Mouse (Mus musculus) forebrain, embryonic 16.5 days (tissue): Measurements from ENCODE around the gene Camk1g. TPM values are rescaled to one million over a fixed set of nuclear protein-coding genes. Genes with fewer than 3 reads are reported as not detected.
A peak's percentile ranks its signal among the peaks of the same experiment; 100 is the strongest.

Experiments used
- ATAC-seq: fragments of 200-750 bp; cut with Nextera tagmentation; 2 replicates; pipeline ENCODE4 v1.8.0; 2017; ENCODE audit warnings: mild to moderate bottlenecking, moderate library complexity
- H3K27ac ChIP-seq: fragments of 300-500 bp; sonication (generic); 2 replicates; pipeline ENCODE4 v1.5.1; 2014; ENCODE audit warnings: low read length, control low read depth
- H3K27me3 ChIP-seq: fragments of 300-500 bp; sonication (generic); replicated peaks from 2 replicates; pipeline ENCODE4 v1.6.1; 2014; ENCODE audit warnings: low read length; ENCODE audit not compliant: control insufficient read depth, insufficient read depth
- H3K36me3 ChIP-seq: fragments of 300-500 bp; sonication (generic); 2 replicates; pipeline ENCODE4 v1.6.1; 2014; ENCODE audit not compliant: control insufficient read depth, insufficient read depth
- H3K4me1 ChIP-seq: fragments of 300-500 bp; sonication (generic); replicated peaks from 2 replicates; pipeline ENCODE4 v1.6.1; 2014; ENCODE audit warnings: low read length; ENCODE audit not compliant: control insufficient read depth, insufficient read depth
- H3K4me2 ChIP-seq: fragments of 300-500 bp; sonication (generic); 2 replicates; pipeline ENCODE4 v1.6.1; 2014; ENCODE audit warnings: mild to moderate bottlenecking, low read length, control low read depth
- H3K4me3 ChIP-seq: fragments of 300-500 bp; sonication (generic); replicated peaks from 2 replicates; pipeline ENCODE4 v1.5.1; 2014; ENCODE audit warnings: mild to moderate bottlenecking, low read length, control low read depth
- H3K9ac ChIP-seq: fragments of 300-500 bp; sonication (generic); replicated peaks from 2 replicates; pipeline ENCODE4 v1.6.1; 2014; ENCODE audit warnings: low read depth, low read length, control low read depth
- H3K9me3 ChIP-seq: fragments of 300-500 bp; sonication (generic); 2 replicates; pipeline ENCODE4 v1.6.1; 2016; ENCODE audit warnings: low read length; ENCODE audit not compliant: control insufficient read depth
- WGBS: fragments of 180-500 bp; shearing (Covaris S2); extraction: QIAGEN DNeasy Blood & Tissue Kit; methylation state at CpG from one replicate; pipeline ENCODE4 v1.1.7; 2014; 5-methylcytosine and 5-hydroxymethylcytosine counted together
- polyA plus RNA-seq: library from polyadenylated mRNA; unstranded; fragments of >200 nt; fragmentation: Nextera tagmentation; extraction: Ambion mirVana; gene quantifications from 2 replicates; pipeline ENCODE4 v1.2.1, GENCODE M21; 2015

Gene Camk1g
- polyA plus RNA-seq, 1 experiment from 2014 or later, result 51.9 TPM

- no peaks in the 10 kb centered on the region for H3K27me3 ChIP-seq
- peaks cover 17% of the 10 kb centered on the region for H3K4me1 ChIP-seq
- H3K27ac ChIP-seq, result peak overlapping the region; percentile 12; the same call in 1 of the 2 replicates
- H3K4me3 ChIP-seq, result no peak overlapping the region
- H3K9me3 ChIP-seq, result no peaks in the 10 kb centered on the region
- no peaks in the 10 kb centered on the region for H3K36me3 ChIP-seq
- 0 out of 2 replicates have a peak, but pooled peaks have one; percentile 3 for ATAC-seq
- 79% methylated on average over 7 of the region's 7 CpGs for WGBS
- no peak overlapping the region for H3K4me2 ChIP-seq
- H3K9ac ChIP-seq, result no peak overlapping the region; the same call in 1 of the 2 replicates
Observed at GRCm38 (mm10) chr1:193330626-193331025, 39.5 kb downstream of the Camk1g start.

GRCm38 (mm10) chr1:193330172-193330571 lies 39.9 kb downstream of the Camk1g start:
- ATAC-seq, result peak; percentile 92
- Histone ChIP-seq H3K27me3 (no peaks in the 10 kb centered on the region), H3K36me3 (no peaks in the 10 kb centered on the region), H3K4me3 (no peak overlapping the region), H3K9me3 (no peaks in the 10 kb centered on the region), H3K9ac (no peak overlapping the region; the same call in 1 of the 2 replicates), H3K27ac (peak overlapping the region; percentile 12; the same call in 1 of the 2 replicates), H3K4me1 (peaks cover 17% of the 10 kb centered on the region), H3K4me2 (no peak overlapping the region)
- WGBS, result 20% methylated on average over 10 of the region's 10 CpGs

GRCm38 (mm10) chr1:193329557-193329956 lies 40.5 kb downstream of the Camk1g start:
- no peak overlapping the region for H3K9ac ChIP-seq
- no peaks in the 10 kb centered on the region for H3K9me3 ChIP-seq
- H3K4me2 ChIP-seq, result no peak overlapping the region
- ATAC-seq, result no peak
- H3K4me1 ChIP-seq, result peaks cover 13% of the 10 kb centered on the region
- WGBS, result 68% methylated on average over 9 of the region's 9 CpGs
- no peak overlapping the region for H3K27ac ChIP-seq
- H3K36me3 ChIP-seq, result no peaks in the 10 kb centered on the region
- H3K27me3 ChIP-seq, result no peaks in the 10 kb centered on the region
- H3K4me3 ChIP-seq, result no peak overlapping the region

- Histone ChIP-seq H3K27me3 (no peaks in the 10 kb centered on the region), H3K9me3 (no peaks in the 10 kb centered on the region), H3K9ac (no peak overlapping the region), H3K4me1 (peaks cover 8% of the 10 kb centered on the region), H3K36me3 (no peaks in the 10 kb centered on the region), H3K27ac (no peak overlapping the region), H3K4me3 (no peak overlapping the region), H3K4me2 (no peak overlapping the region)
- 80% methylated on average over 5 of the region's 5 CpGs for WGBS
- no peak for ATAC-seq
Observed at GRCm38 (mm10) chr1:193327686-193328085, 42.4 kb downstream of the Camk1g start.

GRCm38 (mm10) chr1:193327216-193327615 lies 42.9 kb downstream of the Camk1g start:
- H3K4me3 ChIP-seq, result no peak overlapping the region
- H3K36me3 ChIP-seq, result no peaks in the 10 kb centered on the region
- H3K27me3 ChIP-seq, result no peaks in the 10 kb centered on the region
- H3K27ac ChIP-seq, result no peak overlapping the region
- H3K9ac ChIP-seq, result no peak overlapping the region
- no peak for ATAC-seq
- no peak overlapping the region for H3K4me2 ChIP-seq
- H3K4me1 ChIP-seq, result peaks cover 8% of the 10 kb centered on the region
- 56% methylated on average over 1 of the region's 1 CpGs for WGBS
- H3K9me3 ChIP-seq, result no peaks in the 10 kb centered on the region

GRCm38 (mm10) chr1:193326456-193327145 lies 43.5 kb downstream of the Camk1g start:
- Histone ChIP-seq H3K27ac (no peak overlapping the region), H3K9me3 (no peaks in the 10 kb centered on the region), H3K4me2 (no peak overlapping the region), H3K27me3 (no peaks in the 10 kb centered on the region), H3K4me1 (peaks cover 8% of the 10 kb centered on the region), H3K4me3 (no peak overlapping the region), H3K36me3 (no peaks in the 10 kb centered on the region), H3K9ac (no peak overlapping the region)
- ATAC-seq, result no peak
- WGBS, result 75% methylated on average over 7 of the region's 7 CpGs

- peaks cover 8% of the 10 kb centered on the region for H3K4me1 ChIP-seq
- H3K9me3 ChIP-seq, result no peaks in the 10 kb centered on the region
- no peaks in the 10 kb centered on the region for H3K36me3 ChIP-seq
- ATAC-seq, result no peak
- H3K27me3 ChIP-seq, result no peaks in the 10 kb centered on the region
- H3K4me2 ChIP-seq, result no peak overlapping the region
- WGBS, result 93% methylated on average over 6 of the region's 6 CpGs
- no peak overlapping the region for H3K9ac ChIP-seq
- no peak overlapping the region for H3K4me3 ChIP-seq
- H3K27ac ChIP-seq, result no peak overlapping the region
Observed at GRCm38 (mm10) chr1:193325891-193326290, 44.2 kb downstream of the Camk1g start.

GRCm38 (mm10) chr1:193324224-193324623 lies 45.9 kb downstream of the Camk1g start:
- H3K27me3 ChIP-seq, result no peaks in the 10 kb centered on the region
- no peak overlapping the region for H3K4me3 ChIP-seq
- no peaks in the 10 kb centered on the region for H3K9me3 ChIP-seq
- no peak overlapping the region for H3K4me2 ChIP-seq
- H3K36me3 ChIP-seq, result no peaks in the 10 kb centered on the region
- no peaks in the 10 kb centered on the region for H3K4me1 ChIP-seq
- no peak for ATAC-seq
- 46% methylated on average over 2 of the region's 2 CpGs for WGBS
- no peak overlapping the region for H3K27ac ChIP-seq
- no peak overlapping the region for H3K9ac ChIP-seq

GRCm38 (mm10) chr1:193323686-193324085 lies 46.4 kb downstream of the Camk1g start:
- Histone ChIP-seq H3K4me1 (no peaks in the 10 kb centered on the region), H3K4me2 (no peak overlapping the region), H3K4me3 (no peak overlapping the region), H3K9me3 (no peaks in the 10 kb centered on the region), H3K27ac (no peak overlapping the region), H3K36me3 (no peaks in the 10 kb centered on the region), H3K27me3 (no peaks in the 10 kb centered on the region), H3K9ac (no peak overlapping the region)
- ATAC-seq, result no peak
- 95% methylated on average over 6 of the region's 6 CpGs for WGBS
